Mouse (Mus musculus) embryonic fibroblast, embryonic 13.5 days (primary cell): ENCODE data around the gene Tex52. TPM values are rescaled to one million over a fixed set of nuclear protein-coding genes. Genes with fewer than 3 reads are reported as not detected.
A peak's percentile ranks its signal among the peaks of the same experiment; 100 is the strongest.

Source experiments
- H3K27ac ChIP-seq: 2 replicates; pipeline ENCODE4 v1.5.1; 2012; ENCODE audit warnings: low read length, control low read depth, inconsistent platforms; ENCODE audit not compliant: insufficient read depth
- H3K4me1 ChIP-seq: 2 replicates; pipeline ENCODE4 v1.6.1; 2011; ENCODE audit warnings: low read length; ENCODE audit not compliant: control insufficient read depth, insufficient read depth
- H3K4me3 ChIP-seq: 2 replicates; pipeline ENCODE4 v1.5.1; 2011; ENCODE audit warnings: mild to moderate bottlenecking, control low read depth, low read length; ENCODE audit not compliant: insufficient read depth
- CTCF ChIP-seq: IDR thresholded peaks from 2 replicates; pipeline ENCODE4 v1.5.1; 2011; ENCODE audit warnings: mild to moderate bottlenecking, control low read depth, low read length, moderate library complexity, borderline replicate concordance; ENCODE audit not compliant: insufficient read depth
- POLR2A ChIP-seq: IDR thresholded peaks from 2 replicates; pipeline ENCODE4 v1.6.1; 2011; ENCODE audit warnings: low read depth, mild to moderate bottlenecking, control low read depth, low read length, moderate library complexity
- polyA plus RNA-seq: library from polyadenylated mRNA; stranded (reverse); fragments of >200 nt; gene quantifications from 2 replicates; pipeline ENCODE4 v1.2.4, GENCODE M21; 2011; ENCODE audit warnings: low read depth; ENCODE audit not compliant: missing spikeins, insufficient read length

The Tex52 gene
- polyA plus RNA-seq, 1 experiment: not detected

DNA sequence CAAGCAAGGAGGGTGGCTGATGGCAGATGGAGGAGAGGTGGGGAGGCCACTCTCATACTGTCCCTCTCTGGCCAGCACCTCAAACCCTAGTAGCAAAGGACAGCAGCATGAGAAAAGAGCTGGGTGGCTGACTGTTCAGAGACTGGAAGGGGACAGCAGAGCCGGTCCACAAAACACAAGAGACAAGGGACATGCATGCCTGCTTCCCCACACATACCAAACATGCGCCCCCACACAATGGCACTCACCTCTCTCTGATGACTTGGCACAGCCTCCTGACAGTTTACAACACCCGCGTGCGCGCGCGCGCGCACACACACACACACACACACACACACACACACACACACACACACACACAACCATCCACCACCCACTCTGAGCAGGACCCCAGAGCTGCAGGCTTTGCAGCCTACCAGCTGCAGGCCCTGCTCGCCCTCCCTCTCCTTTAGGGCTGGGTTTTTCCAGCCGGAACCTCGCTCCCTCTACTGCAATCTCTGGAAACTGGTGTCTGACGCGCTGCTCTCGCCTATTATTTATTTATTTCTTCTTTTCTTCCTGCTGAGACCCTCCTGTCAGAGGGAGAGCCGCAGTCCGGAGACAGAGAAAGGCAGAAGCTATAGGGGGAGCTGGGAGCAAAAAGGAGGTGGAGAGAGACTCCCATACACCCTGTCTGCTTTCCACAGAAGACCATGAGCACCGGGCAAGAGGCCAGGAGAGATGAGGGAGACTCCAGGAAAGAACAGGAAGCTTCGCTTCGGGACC is 24.3 kb downstream of the Tex52 start:
- Histone ChIP-seq H3K4me3 (no peak overlapping the region), H3K27ac (no peak overlapping the region), H3K4me1 (peaks cover 3% of the 10 kb centered on the region; the same call in 1 of the 2 replicates)
- TF ChIP-seq CTCF: no peak
- no peak for TF ChIP-seq POLR2A

DNA sequence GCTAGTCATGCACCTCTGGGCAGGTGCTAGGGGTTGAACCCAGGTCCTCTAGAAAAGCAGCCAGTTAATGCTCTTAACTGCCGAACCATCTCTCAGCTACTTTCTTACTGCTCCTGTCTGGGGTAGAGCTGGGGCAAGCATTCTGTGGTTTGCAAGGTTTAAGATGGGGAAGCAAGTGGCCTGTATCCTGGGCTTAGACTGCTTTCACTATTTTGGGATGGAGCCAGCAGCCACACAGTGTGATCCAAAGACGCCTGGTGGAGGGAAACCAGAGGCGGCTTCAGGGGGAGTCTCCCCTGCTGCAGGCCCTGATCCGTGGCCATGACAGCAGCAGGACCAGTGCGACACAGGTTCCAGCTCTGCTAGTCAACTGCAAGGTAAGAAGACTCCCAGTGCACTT is 29.5 kb downstream of the Tex52 start:
- H3K4me3 ChIP-seq: no peak overlapping the region
- H3K4me1 ChIP-seq: no peaks in the 10 kb centered on the region
- no peak for TF ChIP-seq CTCF
- TF ChIP-seq POLR2A: no peak
- H3K27ac ChIP-seq: no peak overlapping the region

DNA sequence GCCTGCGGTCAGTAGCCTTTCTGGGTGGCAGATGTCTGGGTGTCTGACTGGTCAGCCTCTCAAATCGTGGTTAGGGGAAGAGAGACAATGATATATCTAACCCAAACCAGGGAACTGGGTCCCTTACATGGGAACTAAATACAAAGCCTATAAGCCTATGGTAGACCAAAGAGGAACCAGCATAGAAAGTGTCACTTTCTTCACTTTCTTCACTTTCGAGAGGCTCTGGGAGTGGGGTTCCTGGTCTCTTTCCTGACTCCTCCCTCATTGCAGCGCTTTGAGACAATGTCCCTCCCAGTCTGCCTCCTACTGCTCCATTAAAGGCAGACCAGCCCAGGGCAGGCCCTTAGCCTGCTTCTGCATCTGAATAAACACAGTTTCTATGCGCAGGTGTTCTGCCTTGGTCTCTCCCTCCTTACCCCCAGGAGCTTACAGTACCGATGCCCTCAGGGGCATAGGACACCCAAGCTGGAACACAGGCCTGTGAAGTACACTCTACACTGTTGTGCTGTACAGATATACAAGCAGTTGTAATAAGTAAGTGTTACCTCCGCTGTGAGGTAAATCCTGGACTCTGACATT is 33.4 kb downstream of the Tex52 start:
- H3K4me3 ChIP-seq: no peak overlapping the region
- no peak for TF ChIP-seq CTCF
- no peak for TF ChIP-seq POLR2A
- no peaks in the 10 kb centered on the region for H3K4me1 ChIP-seq
- H3K27ac ChIP-seq: no peak overlapping the region

DNA sequence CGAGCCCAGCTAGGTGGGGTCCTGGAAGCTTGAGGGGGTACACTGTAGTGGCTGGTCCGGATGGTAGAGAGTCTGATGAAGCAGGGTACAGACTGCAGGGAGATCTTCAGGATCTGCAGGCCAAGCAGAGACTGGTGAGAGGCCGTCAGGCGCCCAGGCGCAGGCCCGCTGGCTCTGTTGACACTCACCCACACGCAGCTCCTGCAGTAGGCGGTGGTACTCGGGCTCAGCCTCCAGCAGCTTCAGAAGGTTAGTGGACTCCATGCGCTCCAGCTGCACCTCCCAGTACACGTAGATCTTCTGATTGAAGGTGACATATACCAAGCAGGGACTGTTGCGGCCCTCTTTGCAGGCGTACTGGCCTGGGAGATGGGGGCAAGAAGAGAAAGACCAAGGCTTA is 35.0 kb downstream of the Tex52 start:
- no peak for TF ChIP-seq CTCF
- no peak for TF ChIP-seq POLR2A
- Histone ChIP-seq H3K4me1 (no peaks in the 10 kb centered on the region), H3K4me3 (no peak overlapping the region), H3K27ac (no peak overlapping the region)

DNA sequence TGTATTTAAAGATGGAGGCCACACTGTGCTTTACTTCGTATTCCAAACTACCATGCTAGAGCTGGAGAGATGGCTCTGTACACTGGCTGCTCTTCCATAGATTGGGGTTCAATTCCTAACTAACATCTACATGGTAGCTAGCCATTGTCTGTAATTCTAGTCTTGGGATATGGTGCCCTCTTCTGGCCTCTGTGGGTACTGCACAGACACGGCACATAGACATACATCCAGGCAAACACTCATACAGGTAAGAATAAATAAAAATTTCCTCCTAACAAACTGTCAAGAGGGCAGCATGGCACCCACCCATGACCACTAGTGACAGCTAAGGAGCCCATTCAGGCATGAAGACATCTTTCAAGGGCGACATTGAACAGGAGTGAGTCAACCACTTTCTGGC is 35.9 kb downstream of the Tex52 start:
- no peak for TF ChIP-seq POLR2A
- TF ChIP-seq CTCF: peak; percentile 67; the same call in 1 of the 2 replicates
- Histone ChIP-seq H3K4me1 (no peaks in the 10 kb centered on the region), H3K4me3 (no peak overlapping the region), H3K27ac (no peak overlapping the region)

DNA sequence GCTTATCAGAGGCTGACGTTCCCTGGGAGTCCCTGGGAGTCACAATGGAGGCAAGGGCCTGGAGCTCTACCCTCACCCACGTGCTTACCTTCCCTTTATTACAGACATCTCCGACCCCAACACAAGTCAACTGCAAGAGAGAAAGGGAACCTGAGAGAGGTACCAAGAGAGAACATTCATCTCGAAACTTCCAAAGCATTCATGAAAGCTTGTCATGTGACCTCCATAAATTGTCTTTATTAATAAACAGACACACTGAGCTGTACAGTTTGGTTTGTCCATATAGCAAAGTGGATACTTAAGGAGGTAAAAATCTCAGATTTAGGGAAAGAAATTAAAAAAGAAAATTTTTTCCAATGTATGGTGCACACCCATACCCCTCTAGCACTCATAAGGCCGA is 40.9 kb downstream of the Tex52 start:
- Histone ChIP-seq H3K4me1 (0 out of 2 replicates have a peak, but pooled peaks cover 2% of the 10 kb centered on the region), H3K27ac (no peak overlapping the region), H3K4me3 (no peak overlapping the region)
- TF ChIP-seq POLR2A (no peak), CTCF (no peak)

DNA sequence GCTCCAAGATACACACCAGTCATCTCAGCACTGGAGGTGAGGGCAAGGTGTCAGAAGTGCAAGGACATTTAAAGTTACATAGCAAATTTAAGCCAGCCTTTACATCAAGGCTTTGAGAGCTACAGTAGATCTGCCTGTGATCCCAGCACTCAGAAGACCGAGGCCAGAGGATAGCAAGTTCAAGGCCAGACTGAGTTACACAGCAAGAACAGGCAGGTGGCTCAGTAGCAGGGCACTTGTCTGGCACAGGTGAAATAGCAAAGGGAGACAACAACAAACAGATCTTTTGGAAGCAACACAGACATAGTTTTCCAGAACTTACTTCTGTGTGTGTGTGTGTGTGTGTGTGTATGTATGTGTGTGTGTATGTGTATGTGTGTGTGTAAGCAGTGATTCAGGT is 42.8 kb downstream of the Tex52 start:
- peaks cover 6% of the 10 kb centered on the region; the same call in 1 of the 2 replicates for H3K4me1 ChIP-seq
- no peak overlapping the region for H3K27ac ChIP-seq
- H3K4me3 ChIP-seq: no peak overlapping the region
- TF ChIP-seq CTCF (no peak), POLR2A (no peak)

DNA sequence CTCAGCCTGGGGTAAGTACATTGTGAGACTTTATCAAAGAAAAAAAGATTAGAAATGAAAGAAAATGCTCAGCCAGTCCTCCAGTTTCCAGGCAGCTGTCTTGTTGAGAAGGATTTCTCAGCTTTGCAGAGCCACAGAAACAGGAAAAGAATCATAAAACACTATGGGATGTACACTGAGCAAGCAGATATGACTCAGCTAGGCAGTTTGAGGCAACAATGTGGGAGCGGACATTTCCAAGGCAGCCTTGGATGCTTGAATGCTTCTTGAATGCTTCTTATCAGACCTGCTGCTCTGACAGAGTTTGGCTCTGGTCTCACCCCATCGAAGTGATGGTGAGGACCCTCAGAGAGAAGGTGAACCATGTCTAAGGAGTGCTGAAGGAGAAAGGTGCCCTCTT is 45.8 kb downstream of the Tex52 start:
- Histone ChIP-seq H3K27ac (peak overlapping the region; percentile 87), H3K4me3 (no peak overlapping the region), H3K4me1 (peaks cover 6% of the 10 kb centered on the region; the same call in 1 of the 2 replicates)
- TF ChIP-seq POLR2A (no peak), CTCF (no peak)

DNA sequence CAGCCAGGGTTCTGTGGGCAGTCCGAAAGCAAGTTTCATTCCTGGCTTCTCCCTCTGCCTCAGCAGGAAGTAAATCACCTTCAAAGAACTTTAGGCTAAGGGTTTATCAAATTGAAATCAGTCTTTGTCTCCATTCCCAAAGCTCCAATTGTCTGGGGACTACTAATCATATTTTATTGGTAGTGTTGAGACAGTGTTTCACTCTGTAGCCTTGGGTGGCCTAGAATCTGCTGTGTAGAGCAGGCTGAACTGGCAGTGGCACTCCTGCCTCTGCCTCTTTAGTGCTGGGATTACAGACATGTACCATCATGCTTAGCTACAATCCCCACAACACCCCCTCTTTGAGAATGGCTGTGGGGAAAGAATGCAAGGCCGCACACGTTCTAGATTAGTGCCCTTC is 46.2 kb downstream of the Tex52 start:
- TF ChIP-seq CTCF (no peak), POLR2A (no peak)
- Histone ChIP-seq H3K4me3 (no peak overlapping the region), H3K4me1 (peaks cover 6% of the 10 kb centered on the region; the same call in 1 of the 2 replicates), H3K27ac (peak overlapping the region; percentile 77)

DNA sequence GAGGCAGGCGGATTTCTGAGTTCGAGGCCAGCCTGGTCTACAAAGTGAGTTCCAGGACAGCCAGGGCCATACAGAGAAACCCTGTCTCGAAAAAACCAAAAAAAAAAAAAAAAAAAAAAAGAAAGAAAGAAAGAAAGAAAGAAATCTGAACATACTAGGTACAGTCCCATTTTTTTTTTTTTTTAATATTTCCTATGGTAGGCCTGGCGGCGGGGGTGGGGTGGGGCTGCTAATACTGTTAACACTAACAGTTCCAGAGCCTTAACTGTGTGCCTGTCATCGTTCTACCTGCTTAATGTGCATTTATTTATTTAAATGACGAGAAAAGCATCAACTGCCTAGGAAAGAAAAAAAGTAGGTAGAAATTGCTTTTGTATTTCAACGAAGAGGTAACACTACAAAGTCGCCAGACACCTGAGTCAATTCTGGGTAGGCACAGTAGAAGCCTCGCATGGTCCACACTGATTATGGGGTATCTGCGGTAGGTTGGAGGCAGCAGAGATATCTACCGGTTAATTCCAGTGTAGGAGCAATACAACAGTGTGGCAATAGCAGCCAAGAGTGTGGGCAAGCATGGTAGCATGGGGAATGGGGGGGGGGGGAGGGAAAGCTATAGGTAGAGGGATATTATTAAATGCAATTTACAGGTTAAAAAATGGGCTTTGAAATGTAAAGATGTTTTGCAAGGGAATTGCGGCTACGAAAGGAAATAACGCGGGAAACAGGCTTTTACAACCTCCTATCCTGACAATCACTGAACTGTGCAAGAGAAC is 48.4 kb downstream of the Tex52 start:
- Histone ChIP-seq H3K27ac (peak overlapping the region; percentile 89), H3K4me3 (peak overlapping the region; percentile 45), H3K4me1 (peaks cover 6% of the 10 kb centered on the region; the same call in 1 of the 2 replicates)
- TF ChIP-seq CTCF: no peak
- TF ChIP-seq POLR2A: no peak
